Mouse (Mus musculus): ENCODE results near the gene Atpaf1. TPM values are rescaled to one million over a fixed set of nuclear protein-coding genes. Genes with fewer than 3 reads are reported as not detected.

Atpaf1 gene
- polyA plus RNA-seq, 1 experiment from 2014 or later, result 65.5 TPM

DNA sequence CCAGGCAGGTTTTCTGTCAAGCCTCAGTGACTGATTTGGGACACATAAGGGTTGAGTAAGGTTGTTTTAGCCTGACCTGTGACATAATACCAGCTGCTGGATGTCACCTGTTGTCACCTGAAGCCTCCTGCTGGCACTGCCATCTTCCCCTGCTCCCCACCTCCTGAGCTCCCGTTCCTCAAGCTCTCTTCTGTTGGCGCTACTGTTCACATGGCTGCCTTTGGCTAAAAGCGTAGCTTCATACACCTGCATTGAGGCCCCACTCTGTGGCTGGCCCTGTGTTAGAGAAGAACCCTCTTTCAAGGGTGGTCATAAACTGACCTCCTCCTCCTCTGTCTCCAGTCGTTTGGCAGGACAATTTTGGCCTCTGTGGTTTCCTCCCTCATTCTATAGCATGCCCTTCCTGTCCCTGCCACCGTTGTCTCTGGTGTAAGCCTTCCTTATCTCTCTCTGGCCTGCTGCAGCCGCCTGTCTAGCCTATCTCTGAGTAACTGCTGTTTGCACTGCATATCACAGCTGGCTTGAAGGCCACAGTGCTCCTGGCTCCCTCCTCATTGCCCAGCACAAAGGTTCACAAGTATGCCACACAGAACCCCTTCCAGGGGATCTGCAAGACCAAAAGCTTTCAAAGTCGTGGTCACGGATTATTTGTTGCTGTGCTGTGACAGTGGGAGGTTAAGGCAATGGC is 64.5 kb downstream of the Atpaf1 start:
- Histone ChIP-seq H3K4me3 (ENCODE audit: low read length) (no peak overlapping the region), H3K4me2 (ENCODE audit: low read depth, low read length) (no peak overlapping the region), H3K9me3 (replicated peaks; ENCODE audit: control insufficient read depth, low read length) (no peaks in the 10 kb centered on the region), H3K27ac (ENCODE audit: low read length) (no peak overlapping the region), H3K27me3 (ENCODE audit: control insufficient read depth, insufficient read depth, low read length) (no peaks in the 10 kb centered on the region), H3K4me1 (ENCODE audit: control insufficient read depth, insufficient read depth, low read length) (peaks cover 14% of the 10 kb centered on the region), H3K36me3 (ENCODE audit: control insufficient read depth, insufficient read depth) (0 out of 2 replicates have a peak, but pooled peaks cover 2% of the 10 kb centered on the region), H3K9ac (ENCODE audit: low read length) (no peak overlapping the region)
- WGBS, result 32% methylated on average over 8 of the region's 8 CpGs
- ATAC-seq (replicated peaks; ENCODE audit: extremely low read depth, insufficient read depth, low FRiP score), result no peak; the same call in 1 of the 2 replicates

GRCm38 (mm10) chr4:115850111-115850510 is 65.5 kb downstream of the Atpaf1 start:
- Histone ChIP-seq H3K27me3 (ENCODE audit: control insufficient read depth, insufficient read depth, low read length) (no peaks in the 10 kb centered on the region), H3K36me3 (ENCODE audit: control insufficient read depth, insufficient read depth) (0 out of 2 replicates have a peak, but pooled peaks cover 2% of the 10 kb centered on the region), H3K4me1 (ENCODE audit: control insufficient read depth, insufficient read depth, low read length) (peaks cover 14% of the 10 kb centered on the region), H3K4me2 (ENCODE audit: low read depth, low read length) (no peak overlapping the region), H3K4me3 (ENCODE audit: low read length) (no peak overlapping the region), H3K9me3 (replicated peaks; ENCODE audit: control insufficient read depth, low read length) (no peaks in the 10 kb centered on the region), H3K27ac (ENCODE audit: low read length) (no peak overlapping the region), H3K9ac (ENCODE audit: low read length) (no peak overlapping the region)
- ATAC-seq (replicated peaks; ENCODE audit: extremely low read depth, insufficient read depth, low FRiP score), result no peak
- WGBS, result 74% methylated on average over 2 of the region's 2 CpGs

- no peak overlapping the region for H3K27ac ChIP-seq (ENCODE audit: low read length)
- H3K27me3 ChIP-seq (ENCODE audit: control insufficient read depth, insufficient read depth, low read length), result no peaks in the 10 kb centered on the region
- 75% methylated on average over 2 of the region's 2 CpGs for WGBS
- H3K9me3 ChIP-seq (replicated peaks; ENCODE audit: control insufficient read depth, low read length), result no peaks in the 10 kb centered on the region
- H3K4me3 ChIP-seq (ENCODE audit: low read length), result no peak overlapping the region
- no peak for ATAC-seq (replicated peaks; ENCODE audit: extremely low read depth, insufficient read depth, low FRiP score)
- H3K4me1 ChIP-seq (ENCODE audit: control insufficient read depth, insufficient read depth, low read length), result peaks cover 14% of the 10 kb centered on the region
- H3K4me2 ChIP-seq (ENCODE audit: low read depth, low read length), result no peak overlapping the region
- no peak overlapping the region for H3K9ac ChIP-seq (ENCODE audit: low read length)
- 0 out of 2 replicates have a peak, but pooled peaks cover 2% of the 10 kb centered on the region for H3K36me3 ChIP-seq (ENCODE audit: control insufficient read depth, insufficient read depth)
These were observed 66.0 kb downstream of the Atpaf1 start for GRCm38 (mm10) chr4:115850631-115851030.

GRCm38 (mm10) chr4:115851569-115851968 is 67.0 kb downstream of the Atpaf1 start:
- no peaks in the 10 kb centered on the region for H3K27me3 ChIP-seq (ENCODE audit: control insufficient read depth, insufficient read depth, low read length)
- H3K4me2 ChIP-seq (ENCODE audit: low read depth, low read length), result no peak overlapping the region
- H3K36me3 ChIP-seq (ENCODE audit: control insufficient read depth, insufficient read depth), result 0 out of 2 replicates have a peak, but pooled peaks cover 2% of the 10 kb centered on the region
- no peak overlapping the region for H3K27ac ChIP-seq (ENCODE audit: low read length)
- H3K4me1 ChIP-seq (ENCODE audit: control insufficient read depth, insufficient read depth, low read length), result peaks cover 16% of the 10 kb centered on the region
- no peak for ATAC-seq (replicated peaks; ENCODE audit: extremely low read depth, insufficient read depth, low FRiP score)
- H3K9me3 ChIP-seq (replicated peaks; ENCODE audit: control insufficient read depth, low read length), result no peaks in the 10 kb centered on the region
- WGBS, result 69% methylated on average over 6 of the region's 6 CpGs
- H3K9ac ChIP-seq (ENCODE audit: low read length), result no peak overlapping the region
- no peak overlapping the region for H3K4me3 ChIP-seq (ENCODE audit: low read length)

DNA sequence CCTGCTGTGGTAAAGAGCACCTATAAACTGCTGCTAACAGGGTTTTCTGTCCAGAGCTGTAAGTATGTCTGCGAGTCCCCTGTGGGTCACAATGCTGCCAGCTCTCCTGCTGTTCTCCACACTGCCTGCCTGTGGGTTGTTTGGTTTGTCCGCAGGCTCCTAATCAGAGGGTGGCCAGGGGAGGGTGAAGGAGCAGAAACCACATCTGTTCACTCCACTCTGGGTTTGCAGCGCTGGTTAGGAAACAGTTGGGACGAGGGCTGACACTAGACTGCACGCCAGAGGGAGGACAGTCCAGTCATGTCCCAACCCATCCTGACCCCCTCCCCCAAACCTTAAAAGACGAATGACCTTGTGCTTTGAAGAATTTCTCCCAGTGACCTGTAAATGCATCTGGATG is 70.5 kb downstream of the Atpaf1 start:
- Histone ChIP-seq H3K4me3 (ENCODE audit: low read length) (no peak overlapping the region), H3K9me3 (replicated peaks; ENCODE audit: control insufficient read depth, low read length) (no peaks in the 10 kb centered on the region), H3K9ac (ENCODE audit: low read length) (no peak overlapping the region), H3K27me3 (ENCODE audit: control insufficient read depth, insufficient read depth, low read length) (no peaks in the 10 kb centered on the region), H3K27ac (ENCODE audit: low read length) (no peak overlapping the region), H3K4me2 (ENCODE audit: low read depth, low read length) (no peak overlapping the region), H3K4me1 (ENCODE audit: control insufficient read depth, insufficient read depth, low read length) (peaks cover 2% of the 10 kb centered on the region; the same call in 1 of the 2 replicates), H3K36me3 (ENCODE audit: control insufficient read depth, insufficient read depth) (peaks cover 8% of the 10 kb centered on the region; the same call in 1 of the 2 replicates)
- no peak for ATAC-seq (replicated peaks; ENCODE audit: extremely low read depth, insufficient read depth, low FRiP score)
- WGBS, result 58% methylated on average over 6 of the region's 6 CpGs

- no peaks in the 10 kb centered on the region for H3K9me3 ChIP-seq (replicated peaks; ENCODE audit: control insufficient read depth, low read length)
- WGBS, result 58% methylated on average over 4 of the region's 4 CpGs
- H3K27me3 ChIP-seq (ENCODE audit: control insufficient read depth, insufficient read depth, low read length), result no peaks in the 10 kb centered on the region
- no peak overlapping the region for H3K27ac ChIP-seq (ENCODE audit: low read length)
- H3K4me1 ChIP-seq (ENCODE audit: control insufficient read depth, insufficient read depth, low read length), result peaks cover 2% of the 10 kb centered on the region; the same call in 1 of the 2 replicates
- ATAC-seq (replicated peaks; ENCODE audit: extremely low read depth, insufficient read depth, low FRiP score), result no peak
- H3K9ac ChIP-seq (ENCODE audit: low read length), result no peak overlapping the region
- H3K36me3 ChIP-seq (ENCODE audit: control insufficient read depth, insufficient read depth), result peaks cover 13% of the 10 kb centered on the region
- H3K4me2 ChIP-seq (ENCODE audit: low read depth, low read length), result no peak overlapping the region
- no peak overlapping the region for H3K4me3 ChIP-seq (ENCODE audit: low read length)
These were observed 71.0 kb downstream of the Atpaf1 start for GRCm38 (mm10) chr4:115855609-115856008.

DNA sequence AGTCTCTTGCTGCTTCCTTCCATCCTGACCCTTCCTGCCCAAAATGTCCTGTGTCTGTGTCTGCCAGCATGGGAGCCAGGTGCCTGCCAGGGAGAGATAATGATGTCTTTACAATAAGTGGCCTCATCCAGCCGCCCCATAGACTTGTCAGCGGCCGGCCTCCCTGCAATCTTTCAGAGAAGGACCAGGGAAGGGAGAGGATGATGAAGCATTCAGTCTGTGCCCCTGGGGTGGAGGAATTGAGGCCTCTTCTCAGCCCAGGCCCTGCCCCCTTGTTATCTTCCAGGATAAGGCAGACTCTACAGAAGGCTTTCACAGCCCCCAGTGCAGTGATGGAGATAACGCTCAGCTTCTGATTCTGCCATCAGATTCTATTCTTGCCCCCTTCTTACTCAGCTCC is 71.7 kb downstream of the Atpaf1 start:
- Histone ChIP-seq H3K4me1 (ENCODE audit: control insufficient read depth, insufficient read depth, low read length) (peaks cover 2% of the 10 kb centered on the region; the same call in 1 of the 2 replicates), H3K27me3 (ENCODE audit: control insufficient read depth, insufficient read depth, low read length) (no peaks in the 10 kb centered on the region), H3K9ac (ENCODE audit: low read length) (no peak overlapping the region), H3K4me2 (ENCODE audit: low read depth, low read length) (no peak overlapping the region), H3K36me3 (ENCODE audit: control insufficient read depth, insufficient read depth) (peaks cover 17% of the 10 kb centered on the region), H3K4me3 (ENCODE audit: low read length) (no peak overlapping the region), H3K27ac (ENCODE audit: low read length) (no peak overlapping the region), H3K9me3 (replicated peaks; ENCODE audit: control insufficient read depth, low read length) (no peaks in the 10 kb centered on the region)
- no peak for ATAC-seq (replicated peaks; ENCODE audit: extremely low read depth, insufficient read depth, low FRiP score)
- WGBS, result 54% methylated on average over 4 of the region's 4 CpGs

GRCm38 (mm10) chr4:115857293-115857883 is 72.8 kb downstream of the Atpaf1 start:
- Histone ChIP-seq H3K36me3 (ENCODE audit: control insufficient read depth, insufficient read depth) (peaks cover 19% of the 10 kb centered on the region), H3K9ac (ENCODE audit: low read length) (no peak overlapping the region), H3K4me3 (ENCODE audit: low read length) (no peak overlapping the region), H3K9me3 (replicated peaks; ENCODE audit: control insufficient read depth, low read length) (no peaks in the 10 kb centered on the region), H3K4me2 (ENCODE audit: low read depth, low read length) (no peak overlapping the region), H3K4me1 (ENCODE audit: control insufficient read depth, insufficient read depth, low read length) (peaks cover 2% of the 10 kb centered on the region; the same call in 1 of the 2 replicates), H3K27ac (ENCODE audit: low read length) (no peak overlapping the region), H3K27me3 (ENCODE audit: control insufficient read depth, insufficient read depth, low read length) (no peaks in the 10 kb centered on the region)
- 71% methylated on average over 9 of the region's 9 CpGs for WGBS
- ATAC-seq (replicated peaks; ENCODE audit: extremely low read depth, insufficient read depth, low FRiP score), result no peak

DNA sequence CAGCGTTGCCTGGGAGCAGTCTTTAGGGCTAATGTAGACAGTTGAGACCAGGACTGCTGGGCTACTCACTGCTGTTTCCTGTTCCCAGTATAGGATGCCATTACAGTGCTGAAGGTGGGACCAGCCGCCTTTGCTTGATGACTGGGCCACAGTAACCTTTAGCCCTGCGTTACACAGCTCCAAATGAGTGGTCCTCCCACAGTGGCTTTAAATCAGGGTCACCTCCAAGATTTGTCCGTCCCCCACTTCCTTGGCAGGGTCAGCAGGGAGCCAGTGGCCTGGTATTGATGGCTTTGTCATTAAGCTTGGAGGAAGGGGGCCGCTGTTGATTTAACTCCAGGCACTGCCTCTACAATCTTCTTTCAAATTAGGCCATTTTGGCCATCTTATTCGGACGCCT is 78.7 kb downstream of the Atpaf1 start:
- no peak overlapping the region for H3K4me3 ChIP-seq (ENCODE audit: low read length)
- no peaks in the 10 kb centered on the region for H3K4me1 ChIP-seq (ENCODE audit: control insufficient read depth, insufficient read depth, low read length)
- ATAC-seq (replicated peaks; ENCODE audit: extremely low read depth, insufficient read depth, low FRiP score), result no peak
- H3K9me3 ChIP-seq (replicated peaks; ENCODE audit: control insufficient read depth, low read length), result no peaks in the 10 kb centered on the region
- peaks cover 22% of the 10 kb centered on the region for H3K36me3 ChIP-seq (ENCODE audit: control insufficient read depth, insufficient read depth)
- H3K9ac ChIP-seq (ENCODE audit: low read length), result no peak overlapping the region
- H3K27me3 ChIP-seq (ENCODE audit: control insufficient read depth, insufficient read depth, low read length), result no peaks in the 10 kb centered on the region
- H3K4me2 ChIP-seq (ENCODE audit: low read depth, low read length), result no peak overlapping the region
- 82% methylated on average over 7 of the region's 7 CpGs for WGBS
- no peak overlapping the region for H3K27ac ChIP-seq (ENCODE audit: low read length)

Data from heart, embryonic 16.5 days (tissue).